Mouse (Mus musculus): ENCODE measurements at regions not wholly inside any gene's neighbourhood (a gene's known extent, or its start where the extent isn't known, plus 50 kb on each side); places are given as distances from the start of the nearest gene placed in this dataset.

DNA sequence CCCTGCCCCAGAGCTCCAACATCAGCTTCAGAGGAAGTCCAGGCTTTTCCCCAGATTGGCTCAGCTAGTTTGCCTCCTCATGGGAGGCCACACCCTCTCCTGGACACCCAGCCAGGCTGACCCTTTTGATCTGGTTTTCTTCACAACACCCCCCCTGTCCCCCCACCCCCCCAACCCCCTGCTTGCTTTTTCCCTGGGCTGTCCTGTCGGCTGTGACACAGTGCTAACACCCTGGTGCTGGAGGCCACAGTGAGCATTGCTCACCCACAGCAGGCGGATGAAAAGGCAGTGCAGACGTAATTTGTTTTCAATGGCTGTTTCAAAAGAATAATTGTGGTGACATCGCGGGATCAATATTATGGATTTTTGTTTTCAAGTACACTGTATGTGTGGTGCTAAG is 333.8 kb upstream of the Zfp507 start:
- 35% methylated on average over 5 of the region's 5 CpGs for WGBS
- Histone ChIP-seq H3K36me3 (no peaks in the 10 kb centered on the region), H3K9ac (no peak overlapping the region), H3K4me2 (no peak overlapping the region), H3K27me3 (no peaks in the 10 kb centered on the region), H3K27ac (no peak overlapping the region), H3K4me3 (no peak overlapping the region), H3K9me3 (no peaks in the 10 kb centered on the region), H3K4me1 (replicated peaks) (peaks cover 29% of the 10 kb centered on the region)
- ATAC-seq (ENCODE audit: low FRiP score): peak; percentile 31; the same call in 1 of the 2 replicates

DNA sequence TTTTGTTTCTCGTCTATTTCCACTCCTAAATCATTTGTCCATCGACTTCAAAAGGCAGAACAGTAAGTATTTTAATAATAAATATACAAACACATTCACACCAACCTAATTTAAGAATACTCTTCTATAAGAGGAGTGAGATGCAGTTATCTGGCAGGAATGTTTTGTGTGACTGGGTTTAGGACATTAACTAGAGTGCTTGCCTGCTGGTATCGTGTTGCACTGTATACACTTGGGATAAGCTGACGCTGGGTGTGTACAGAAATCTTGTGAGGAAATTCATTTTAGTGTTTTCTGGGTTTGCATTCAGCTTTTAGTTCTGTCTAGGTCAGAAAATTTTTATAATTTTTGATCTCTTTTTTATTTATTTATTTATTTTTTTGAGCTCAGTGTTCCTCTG is 331.8 kb upstream of the Zfp507 start:
- peaks cover 29% of the 10 kb centered on the region for H3K4me1 ChIP-seq (replicated peaks)
- H3K27me3 ChIP-seq: no peaks in the 10 kb centered on the region
- H3K9ac ChIP-seq: no peak overlapping the region
- 64% methylated on average over 4 of the region's 4 CpGs for WGBS
- no peak overlapping the region for H3K4me3 ChIP-seq
- no peak overlapping the region for H3K4me2 ChIP-seq
- ATAC-seq (ENCODE audit: low FRiP score): no peak
- no peaks in the 10 kb centered on the region for H3K36me3 ChIP-seq
- no peaks in the 10 kb centered on the region for H3K9me3 ChIP-seq
- no peak overlapping the region for H3K27ac ChIP-seq

DNA sequence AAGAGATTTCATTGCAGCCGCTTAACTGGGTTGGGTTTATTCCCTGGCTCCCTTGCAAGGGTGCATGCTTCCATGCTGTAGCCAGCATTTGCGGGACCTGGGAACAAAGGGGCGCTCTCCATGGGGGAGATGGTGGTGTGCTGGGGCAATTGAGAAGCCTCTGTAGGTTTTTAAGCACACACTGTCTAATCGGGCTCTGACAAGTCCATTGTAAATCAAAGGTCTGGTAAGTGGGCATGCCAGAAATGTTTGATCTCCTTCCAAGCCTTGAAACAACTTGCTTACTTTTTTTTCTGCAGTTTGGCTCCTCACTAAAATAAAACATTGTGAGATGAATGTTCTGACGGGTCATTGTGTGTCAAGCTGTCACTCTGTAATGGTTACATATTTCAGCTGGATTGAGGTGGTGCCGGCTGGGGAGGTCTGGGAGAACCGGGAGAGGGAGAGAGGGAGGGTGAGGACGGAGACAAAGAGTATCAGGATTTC is 330.9 kb upstream of the Zfp507 start:
- peak overlapping the region; percentile 65 for H3K27ac ChIP-seq
- ATAC-seq (ENCODE audit: low FRiP score): no peak
- no peaks in the 10 kb centered on the region for H3K36me3 ChIP-seq
- H3K4me3 ChIP-seq: no peak overlapping the region
- no peak overlapping the region for H3K9ac ChIP-seq
- 4% methylated on average over 8 of the region's 8 CpGs for WGBS
- no peak overlapping the region for H3K4me2 ChIP-seq
- peaks cover 29% of the 10 kb centered on the region for H3K4me1 ChIP-seq (replicated peaks)
- H3K9me3 ChIP-seq: no peaks in the 10 kb centered on the region
- no peaks in the 10 kb centered on the region for H3K27me3 ChIP-seq

DNA sequence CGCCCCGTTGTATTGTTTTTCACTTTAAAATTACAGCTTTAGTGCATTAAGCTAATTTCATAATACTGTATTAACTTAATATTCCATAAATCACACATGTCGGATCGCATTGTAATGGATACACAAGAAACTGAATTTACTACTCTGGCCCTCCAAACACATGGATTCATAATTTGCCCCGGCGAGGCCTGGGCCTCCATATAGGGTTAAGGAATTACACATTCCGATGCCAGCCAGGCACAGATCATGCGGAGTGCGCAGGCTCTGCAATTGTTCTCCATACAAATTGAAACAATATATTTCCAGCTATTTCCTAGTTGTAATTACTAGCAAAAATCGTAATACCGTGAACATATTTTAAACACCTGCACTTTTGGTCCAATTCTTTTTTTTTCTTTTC is 330.2 kb upstream of the Zfp507 start:
- Histone ChIP-seq H3K36me3 (no peaks in the 10 kb centered on the region), H3K9me3 (no peaks in the 10 kb centered on the region), H3K27me3 (no peaks in the 10 kb centered on the region), H3K9ac (no peak overlapping the region), H3K4me1 (replicated peaks) (peaks cover 29% of the 10 kb centered on the region), H3K4me3 (no peak overlapping the region), H3K27ac (no peak overlapping the region), H3K4me2 (no peak overlapping the region)
- 75% methylated on average over 11 of the region's 11 CpGs for WGBS
- ATAC-seq (ENCODE audit: low FRiP score): no peak

DNA sequence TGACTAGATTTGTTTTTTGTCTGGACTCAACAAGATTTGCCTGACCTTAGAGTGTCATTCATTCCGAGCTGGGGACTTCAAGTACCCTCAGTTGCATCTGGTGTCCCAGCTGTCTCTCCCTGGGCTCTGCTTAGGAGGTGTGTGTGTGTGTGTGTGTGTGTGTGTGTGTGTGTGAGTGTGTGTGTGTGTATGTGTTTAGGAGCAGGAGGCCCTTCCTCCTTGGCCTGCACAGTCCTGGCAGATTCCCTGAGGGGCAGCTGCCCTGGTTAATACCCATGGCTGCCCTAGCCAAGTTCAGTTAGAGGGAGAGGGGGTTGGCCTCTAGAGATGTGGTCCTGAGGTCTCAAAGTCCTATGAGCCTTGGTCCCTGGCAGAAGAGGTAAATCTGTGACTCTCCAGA is 329.8 kb upstream of the Zfp507 start:
- Histone ChIP-seq H3K36me3 (no peaks in the 10 kb centered on the region), H3K27ac (0 out of 2 replicates have a peak overlapping the region, but pooled peaks have one; percentile 4), H3K4me1 (replicated peaks) (peaks cover 29% of the 10 kb centered on the region), H3K9ac (no peak overlapping the region), H3K4me2 (no peak overlapping the region), H3K4me3 (no peak overlapping the region), H3K27me3 (no peaks in the 10 kb centered on the region), H3K9me3 (no peaks in the 10 kb centered on the region)
- 57% methylated on average over 1 of the region's 1 CpGs for WGBS
- peak; percentile 23; the same call in 1 of the 2 replicates for ATAC-seq (ENCODE audit: low FRiP score)

DNA sequence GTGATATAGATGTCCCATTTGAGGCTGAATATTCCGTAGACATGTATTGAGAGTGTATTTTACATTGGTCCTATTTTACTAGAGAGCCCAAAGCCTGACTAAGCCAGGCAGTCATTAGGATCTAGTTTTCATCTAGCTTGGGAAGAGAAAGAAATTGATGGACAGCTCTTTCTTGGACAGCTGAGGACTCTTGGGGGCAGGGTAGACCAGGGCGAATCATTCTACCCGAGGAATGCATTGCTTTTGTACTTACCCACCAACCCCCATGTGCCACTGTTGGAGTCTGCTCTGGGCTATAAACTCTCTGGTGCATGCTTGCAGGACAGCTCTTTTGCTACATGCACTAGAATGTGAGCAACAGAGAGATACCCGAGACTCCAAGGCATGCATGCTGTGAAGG is 294.3 kb upstream of the Zfp507 start:
- WGBS: 79% methylated on average over 4 of the region's 4 CpGs
- Histone ChIP-seq H3K4me1 (replicated peaks) (no peaks in the 10 kb centered on the region), H3K36me3 (no peaks in the 10 kb centered on the region), H3K4me2 (no peak overlapping the region), H3K9me3 (no peaks in the 10 kb centered on the region), H3K27ac (no peak overlapping the region), H3K4me3 (no peak overlapping the region), H3K27me3 (no peaks in the 10 kb centered on the region), H3K9ac (no peak overlapping the region)
- ATAC-seq (ENCODE audit: low FRiP score): no peak

DNA sequence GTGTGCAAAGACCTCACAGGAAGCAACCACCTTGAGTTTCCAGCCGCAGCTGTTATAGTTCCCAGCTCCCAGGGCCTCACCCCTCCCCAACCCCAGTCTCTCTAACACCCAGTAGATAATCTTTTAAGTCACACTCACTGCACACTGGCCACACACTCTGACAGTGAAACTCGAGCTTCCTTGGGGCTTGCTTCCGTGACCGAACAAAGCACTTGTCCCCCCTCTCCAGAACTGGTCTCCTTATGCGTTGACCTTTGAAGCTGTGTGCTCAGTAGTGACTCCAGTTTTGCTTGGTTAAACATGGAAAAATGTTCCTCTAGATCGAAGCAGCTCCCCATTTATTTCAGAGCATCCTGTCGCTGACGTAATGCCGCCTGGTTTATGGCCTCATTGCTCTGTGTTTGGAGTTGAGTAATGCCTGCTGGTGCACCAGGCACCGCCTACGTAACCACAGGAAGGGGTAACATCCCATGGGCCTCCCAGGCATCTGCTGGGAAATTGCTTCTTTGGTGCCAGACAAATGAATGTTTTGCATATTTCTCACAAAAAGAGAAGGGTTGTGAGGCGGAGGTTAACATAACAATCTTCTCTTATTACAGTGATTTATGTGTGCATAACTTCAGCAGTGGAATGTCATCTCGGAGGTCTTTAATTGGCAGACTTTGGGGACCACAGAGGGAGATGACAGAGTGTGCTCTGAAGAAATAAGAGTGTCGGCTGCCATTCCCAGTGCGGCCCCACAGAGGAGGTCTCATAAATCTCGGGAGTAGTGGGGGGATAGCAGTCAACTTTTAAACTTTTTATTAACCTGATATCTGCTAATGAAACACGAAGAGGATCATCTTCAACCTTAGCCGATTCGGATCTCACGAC is 292.7 kb upstream of the Zfp507 start:
- Histone ChIP-seq H3K4me3 (no peak overlapping the region), H3K36me3 (no peaks in the 10 kb centered on the region), H3K27ac (no peak overlapping the region), H3K27me3 (no peaks in the 10 kb centered on the region), H3K4me2 (no peak overlapping the region), H3K9me3 (no peaks in the 10 kb centered on the region), H3K9ac (no peak overlapping the region), H3K4me1 (replicated peaks) (peaks cover under 1% of the 10 kb centered on the region; the same call in 1 of the 2 replicates)
- no peak for ATAC-seq (ENCODE audit: low FRiP score)
- 77% methylated on average over 20 of the region's 20 CpGs for WGBS

DNA sequence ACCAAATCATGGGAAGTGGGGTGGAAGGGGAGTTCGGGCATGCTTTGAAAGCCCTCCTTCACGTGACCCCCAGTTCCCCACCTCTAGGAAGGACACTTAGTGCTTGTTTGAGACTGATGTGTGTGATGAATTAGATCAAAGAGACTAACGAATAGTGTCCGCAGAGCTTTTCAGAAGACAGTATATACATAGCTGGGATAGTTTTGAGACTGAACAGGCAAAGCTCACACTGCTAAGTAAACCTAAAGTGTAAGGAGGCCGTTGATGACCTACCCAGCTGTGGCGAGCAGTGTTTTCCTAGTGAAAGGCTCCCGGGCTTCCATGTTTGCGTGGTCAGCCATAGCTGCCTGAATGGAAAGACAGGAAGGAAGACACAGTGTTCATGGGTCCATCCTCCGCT is 288.3 kb upstream of the Zfp507 start:
- Histone ChIP-seq H3K27me3 (no peaks in the 10 kb centered on the region), H3K9ac (no peak overlapping the region), H3K4me2 (no peak overlapping the region), H3K4me3 (no peak overlapping the region), H3K9me3 (no peaks in the 10 kb centered on the region), H3K4me1 (replicated peaks) (peaks cover 6% of the 10 kb centered on the region; the same call in 1 of the 2 replicates), H3K27ac (no peak overlapping the region), H3K36me3 (no peaks in the 10 kb centered on the region)
- no peak for ATAC-seq (ENCODE audit: low FRiP score)
- WGBS: 84% methylated on average over 9 of the region's 9 CpGs

DNA sequence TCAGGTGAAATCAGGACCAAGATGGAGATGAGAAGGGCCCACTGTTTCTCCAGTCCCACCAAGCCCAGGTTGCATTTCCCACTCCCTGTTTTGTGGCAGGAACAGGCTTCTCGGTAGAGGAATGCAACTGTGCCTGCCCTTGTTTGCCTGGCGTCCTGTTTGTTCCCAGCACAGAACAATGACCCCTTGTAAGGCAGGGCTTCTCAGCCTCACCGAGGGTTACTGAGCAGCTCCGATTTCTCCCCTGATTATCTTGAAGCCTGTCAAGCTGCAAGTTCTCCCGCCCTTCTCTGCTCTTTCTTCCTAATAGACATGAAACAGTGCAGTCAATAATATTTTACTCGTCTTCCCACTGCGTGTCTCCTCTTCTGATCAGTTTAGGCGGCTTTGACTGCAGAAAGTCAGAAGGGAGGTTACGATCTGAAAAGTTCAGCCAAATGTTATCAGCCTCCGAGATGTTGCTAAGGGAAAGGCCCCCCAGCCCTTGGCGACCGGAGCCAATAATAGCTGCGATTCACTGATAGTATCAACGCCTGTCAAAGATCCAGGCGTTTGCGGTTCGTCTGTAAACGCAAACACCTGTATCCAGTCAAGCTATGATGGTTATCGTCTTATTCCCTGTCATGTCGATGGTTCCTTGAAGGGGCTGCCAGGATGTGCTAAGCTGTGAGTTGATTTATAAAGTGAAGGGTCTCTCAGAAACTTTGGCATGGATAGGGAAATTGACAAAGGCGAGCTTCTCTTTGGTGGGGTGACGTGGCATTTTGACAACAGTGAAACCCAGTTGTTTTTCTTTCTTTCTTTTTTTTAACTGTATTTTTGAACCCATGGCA is 287.7 kb upstream of the Zfp507 start:
- H3K27me3 ChIP-seq: no peaks in the 10 kb centered on the region
- no peak overlapping the region for H3K4me3 ChIP-seq
- H3K9ac ChIP-seq: no peak overlapping the region
- ATAC-seq (ENCODE audit: low FRiP score): no peak
- no peaks in the 10 kb centered on the region for H3K36me3 ChIP-seq
- peaks cover 6% of the 10 kb centered on the region; the same call in 1 of the 2 replicates for H3K4me1 ChIP-seq (replicated peaks)
- no peak overlapping the region for H3K27ac ChIP-seq
- WGBS: 60% methylated on average over 22 of the region's 22 CpGs
- H3K4me2 ChIP-seq: no peak overlapping the region
- no peaks in the 10 kb centered on the region for H3K9me3 ChIP-seq

DNA sequence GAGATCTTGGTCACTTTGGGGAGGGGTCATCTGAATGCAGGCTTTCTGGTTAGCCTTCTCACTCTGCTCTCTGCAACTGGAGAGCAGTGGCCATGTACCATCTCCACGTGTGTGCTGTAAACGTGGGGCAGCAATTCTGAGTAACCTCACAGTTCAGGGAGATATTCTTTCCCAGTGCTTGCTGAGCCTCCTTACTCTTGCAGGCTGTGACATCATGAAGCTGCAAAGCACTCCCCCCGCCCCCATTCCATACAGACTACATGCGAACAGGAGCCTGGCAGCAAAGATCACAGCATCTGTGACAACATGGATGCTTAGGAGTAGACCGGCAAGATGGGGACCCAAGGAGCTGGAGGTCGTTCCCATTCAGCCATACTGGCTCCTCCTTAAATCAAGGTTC is 284.8 kb upstream of the Zfp507 start:
- H3K9me3 ChIP-seq: no peaks in the 10 kb centered on the region
- peaks cover 6% of the 10 kb centered on the region; the same call in 1 of the 2 replicates for H3K4me1 ChIP-seq (replicated peaks)
- H3K36me3 ChIP-seq: no peaks in the 10 kb centered on the region
- H3K4me2 ChIP-seq: no peak overlapping the region
- H3K27ac ChIP-seq: no peak overlapping the region
- no peak for ATAC-seq (ENCODE audit: low FRiP score)
- WGBS: 94% methylated on average over 6 of the region's 6 CpGs
- no peak overlapping the region for H3K9ac ChIP-seq
- no peak overlapping the region for H3K4me3 ChIP-seq
- H3K27me3 ChIP-seq: no peaks in the 10 kb centered on the region

DNA sequence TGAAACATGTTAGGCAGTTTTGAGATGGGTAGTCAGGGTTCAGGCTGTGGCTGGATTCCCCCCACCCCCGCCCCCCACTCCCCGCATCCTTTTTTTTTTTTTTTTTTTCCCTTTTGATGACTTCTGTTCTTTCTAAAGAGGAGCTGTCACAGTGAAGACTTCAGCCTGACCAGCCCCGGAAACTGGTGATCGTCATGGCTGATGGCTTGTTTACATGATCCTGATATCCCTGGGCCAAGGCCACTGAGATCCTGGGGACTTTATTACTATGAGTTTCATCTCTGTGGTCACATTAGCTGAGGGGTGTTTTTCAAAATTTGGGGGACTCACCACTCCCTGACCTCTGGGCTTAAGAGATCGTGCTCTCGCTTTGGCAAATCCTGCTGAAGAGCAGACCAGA is 275.9 kb upstream of the Zfp507 start:
- Histone ChIP-seq H3K4me2 (no peak overlapping the region), H3K36me3 (no peaks in the 10 kb centered on the region), H3K9me3 (no peaks in the 10 kb centered on the region), H3K9ac (no peak overlapping the region), H3K4me3 (no peak overlapping the region), H3K27me3 (no peaks in the 10 kb centered on the region), H3K27ac (no peak overlapping the region; the same call in 1 of the 2 replicates), H3K4me1 (replicated peaks) (peaks cover 54% of the 10 kb centered on the region)
- 46% methylated on average over 6 of the region's 6 CpGs for WGBS
- no peak for ATAC-seq (ENCODE audit: low FRiP score)

DNA sequence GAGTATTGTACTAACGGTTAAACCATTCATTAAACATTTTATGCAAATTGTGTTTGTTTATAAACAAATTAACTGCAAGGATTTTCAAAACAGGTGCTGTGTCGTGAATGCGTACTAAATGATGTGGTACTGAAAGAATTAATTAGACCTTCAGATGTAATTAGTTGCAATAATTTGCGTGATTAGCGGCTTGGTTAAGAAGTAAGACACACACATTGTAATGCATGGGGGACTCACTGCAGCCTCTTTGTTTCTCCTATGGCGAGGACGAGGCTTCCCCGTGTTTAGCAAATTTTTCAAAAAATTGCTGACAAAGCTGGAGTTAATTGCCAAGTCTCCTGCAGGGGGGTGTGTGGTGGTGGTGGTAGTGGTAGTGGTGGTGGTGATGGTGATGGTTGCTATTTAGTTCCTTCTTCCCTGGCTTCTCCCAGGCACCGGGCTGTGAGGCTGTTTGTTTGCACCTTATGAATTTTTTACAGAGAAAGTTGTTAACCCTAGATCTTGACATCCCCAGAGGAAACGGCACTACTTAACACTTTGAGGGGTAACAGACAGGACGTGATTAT is 275.4 kb upstream of the Zfp507 start:
- no peak for ATAC-seq (ENCODE audit: low FRiP score)
- H3K4me2 ChIP-seq: no peak overlapping the region
- H3K4me1 ChIP-seq (replicated peaks): peaks cover 58% of the 10 kb centered on the region

More for the DNA sequence above, 275.4 kb upstream of the Zfp507 start:
- Histone ChIP-seq H3K27ac (no peak overlapping the region), H3K4me3 (no peak overlapping the region), H3K9ac (no peak overlapping the region), H3K36me3 (no peaks in the 10 kb centered on the region), H3K9me3 (no peaks in the 10 kb centered on the region), H3K27me3 (no peaks in the 10 kb centered on the region)
- 45% methylated on average over 11 of the region's 11 CpGs for WGBS

Data from hindbrain, embryonic 13.5 days (tissue).